Mouse (Mus musculus) hindbrain, embryonic 14.5 days (tissue): ENCODE measurements around the gene Btbd9. TPM values are rescaled to one million over a fixed set of nuclear protein-coding genes. Genes with fewer than 3 reads are reported as not detected.

Experiments
- ATAC-seq: fragments of 200-750 bp; cut with Nextera tagmentation; 2 replicates; pipeline ENCODE4 v1.8.0; 2017; ENCODE audit warnings: moderate number of reproducible peaks, mild to moderate bottlenecking, moderate TSS enrichment, moderate library complexity; ENCODE audit not compliant: low FRiP score
- DNase-seq: peaks from one replicate; pipeline ENCODE4 v3.0.0-alpha.2; 2015; ENCODE audit warnings: low spot score
- H3K27ac ChIP-seq: fragments of 300-500 bp; sonication (generic); 2 replicates; pipeline ENCODE4 v1.5.1; 2014; ENCODE audit warnings: mild to moderate bottlenecking, moderate library complexity
- H3K27me3 ChIP-seq: fragments of 300-500 bp; sonication (generic); 2 replicates; pipeline ENCODE4 v1.6.1; 2014; ENCODE audit warnings: mild to moderate bottlenecking, low read length, mixed read lengths; ENCODE audit not compliant: control insufficient read depth, insufficient read depth
- H3K36me3 ChIP-seq: fragments of 300-500 bp; sonication (generic); replicated peaks from 2 replicates; pipeline ENCODE4 v1.6.1; 2014; ENCODE audit not compliant: control insufficient read depth, insufficient read depth
- H3K4me1 ChIP-seq: fragments of 300-500 bp; sonication (generic); replicated peaks from 2 replicates; pipeline ENCODE4 v1.6.1; 2014; ENCODE audit warnings: antibody characterized with exemption, low read length, mixed read lengths; ENCODE audit not compliant: control insufficient read depth, insufficient read depth
- H3K4me2 ChIP-seq: fragments of 300-500 bp; sonication (generic); replicated peaks from 2 replicates; pipeline ENCODE4 v1.6.1; 2014; ENCODE audit warnings: mild to moderate bottlenecking, moderate library complexity
- H3K4me3 ChIP-seq: fragments of 300-500 bp; sonication (generic); replicated peaks from 2 replicates; pipeline ENCODE4 v1.5.1; 2014; ENCODE audit warnings: mild to moderate bottlenecking, low read length
- H3K9ac ChIP-seq: fragments of 300-500 bp; sonication (generic); 2 replicates; pipeline ENCODE4 v1.6.1; 2014
- H3K9me3 ChIP-seq: fragments of 300-500 bp; sonication (generic); 2 replicates; pipeline ENCODE4 v1.6.1; 2016; ENCODE audit warnings: low read length; ENCODE audit not compliant: control insufficient read depth
- WGBS: fragments of 180-500 bp; shearing (Covaris S2); extraction: QIAGEN DNeasy Blood & Tissue Kit; methylation state at CpG from one replicate; pipeline ENCODE4 v1.1.7; 2014; 5-methylcytosine and 5-hydroxymethylcytosine counted together
- polyA plus RNA-seq: library from polyadenylated mRNA; unstranded; fragments of >200 nt; fragmentation: Nextera tagmentation; extraction: Ambion mirVana; gene quantifications from 2 replicates; pipeline ENCODE4 v1.2.1, GENCODE M21; 2014

The Btbd9 gene
- polyA plus RNA-seq, 1 experiment from 2014 or later = 126 TPM

GRCm38 (mm10) chr17:30490086-30490485 is 86.2 kb downstream of the Btbd9 start:
- Histone ChIP-seq H3K4me3 (no peak overlapping the region), H3K9ac (no peak overlapping the region), H3K9me3 (no peaks in the 10 kb centered on the region), H3K4me1 (peaks cover 14% of the 10 kb centered on the region; the same call in 1 of the 2 replicates), H3K27me3 (no peaks in the 10 kb centered on the region), H3K27ac (no peak overlapping the region), H3K4me2 (no peak overlapping the region), H3K36me3 (no peaks in the 10 kb centered on the region)
- no peak for DNase-seq
- 86% methylated on average over 5 of the region's 5 CpGs for WGBS
- no peak for ATAC-seq

- H3K4me3 ChIP-seq = no peak overlapping the region
- no peak overlapping the region for H3K9ac ChIP-seq
- no peaks in the 10 kb centered on the region for H3K9me3 ChIP-seq
- no peak overlapping the region for H3K27ac ChIP-seq
- H3K4me1 ChIP-seq = peaks cover 14% of the 10 kb centered on the region; the same call in 1 of the 2 replicates
- no peaks in the 10 kb centered on the region for H3K27me3 ChIP-seq
- ATAC-seq = no peak
- WGBS = 20% methylated on average over 7 of the region's 7 CpGs
- no peak for DNase-seq
- H3K36me3 ChIP-seq = no peaks in the 10 kb centered on the region
- H3K4me2 ChIP-seq = no peak overlapping the region
Observed at GRCm38 (mm10) chr17:30489629-30490028, 86.7 kb downstream of the Btbd9 start.

- no peak overlapping the region for H3K4me3 ChIP-seq
- no peak overlapping the region for H3K27ac ChIP-seq
- ATAC-seq (no peak), DNase-seq (no peak)
- WGBS = 96% methylated on average over 5 of the region's 5 CpGs
- H3K27me3 ChIP-seq = no peaks in the 10 kb centered on the region
- H3K4me1 ChIP-seq = peaks cover 14% of the 10 kb centered on the region; the same call in 1 of the 2 replicates
- H3K9ac ChIP-seq = no peak overlapping the region
- no peaks in the 10 kb centered on the region for H3K9me3 ChIP-seq
- H3K4me2 ChIP-seq = no peak overlapping the region
- no peaks in the 10 kb centered on the region for H3K36me3 ChIP-seq
Observed at GRCm38 (mm10) chr17:30487695-30488094, 88.6 kb downstream of the Btbd9 start.

GRCm38 (mm10) chr17:30485067-30485854 is 91.0 kb downstream of the Btbd9 start:
- Histone ChIP-seq H3K4me3 (no peak overlapping the region), H3K27me3 (no peaks in the 10 kb centered on the region), H3K4me2 (no peak overlapping the region), H3K27ac (no peak overlapping the region), H3K9ac (no peak overlapping the region), H3K36me3 (no peaks in the 10 kb centered on the region), H3K4me1 (peaks cover 8% of the 10 kb centered on the region; the same call in 1 of the 2 replicates), H3K9me3 (no peaks in the 10 kb centered on the region)
- 85% methylated on average over 4 of the region's 4 CpGs for WGBS
- no peak for ATAC-seq
- no peak for DNase-seq

- DNase-seq (no peak), ATAC-seq (no peak)
- H3K4me2 ChIP-seq = no peak overlapping the region
- no peak overlapping the region for H3K27ac ChIP-seq
- peaks cover under 1% of the 10 kb centered on the region; the same call in 1 of the 2 replicates for H3K4me1 ChIP-seq
- H3K4me3 ChIP-seq = no peak overlapping the region
- 95% methylated on average over 1 of the region's 1 CpGs for whole genome bisulfite sequencing
- no peaks in the 10 kb centered on the region for H3K27me3 ChIP-seq
- H3K9ac ChIP-seq = no peak overlapping the region
- no peaks in the 10 kb centered on the region for H3K9me3 ChIP-seq
- H3K36me3 ChIP-seq = no peaks in the 10 kb centered on the region
Observed at GRCm38 (mm10) chr17:30484446-30485066, 91.7 kb downstream of the Btbd9 start.

GRCm38 (mm10) chr17:30481766-30482165 is 94.5 kb downstream of the Btbd9 start:
- Histone ChIP-seq H3K9ac (no peak overlapping the region), H3K9me3 (no peaks in the 10 kb centered on the region), H3K27me3 (no peaks in the 10 kb centered on the region), H3K4me3 (no peak overlapping the region), H3K27ac (no peak overlapping the region), H3K4me2 (no peak overlapping the region), H3K36me3 (no peaks in the 10 kb centered on the region), H3K4me1 (no peaks in the 10 kb centered on the region)
- WGBS = 92% methylated on average over 6 of the region's 6 CpGs
- ATAC-seq (no peak), DNase-seq (no peak)

- Histone ChIP-seq H3K4me2 (no peak overlapping the region), H3K27ac (no peak overlapping the region), H3K9ac (no peak overlapping the region), H3K36me3 (no peaks in the 10 kb centered on the region), H3K4me1 (no peaks in the 10 kb centered on the region), H3K9me3 (no peaks in the 10 kb centered on the region), H3K27me3 (no peaks in the 10 kb centered on the region), H3K4me3 (no peak overlapping the region)
- DNase-seq = no peak
- WGBS = 99% methylated on average over 10 of the region's 10 CpGs
- no peak for ATAC-seq
Observed at GRCm38 (mm10) chr17:30481341-30481740, 94.9 kb downstream of the Btbd9 start.

GRCm38 (mm10) chr17:30480381-30480780 is 95.9 kb downstream of the Btbd9 start:
- no peaks in the 10 kb centered on the region for H3K27me3 ChIP-seq
- WGBS = 91% methylated on average over 8 of the region's 8 CpGs
- H3K9ac ChIP-seq = no peak overlapping the region
- H3K9me3 ChIP-seq = no peaks in the 10 kb centered on the region
- no peaks in the 10 kb centered on the region for H3K4me1 ChIP-seq
- DNase-seq = no peak
- H3K4me2 ChIP-seq = no peak overlapping the region
- no peak for ATAC-seq
- no peak overlapping the region for H3K27ac ChIP-seq
- H3K36me3 ChIP-seq = no peaks in the 10 kb centered on the region
- H3K4me3 ChIP-seq = no peak overlapping the region

- Histone ChIP-seq H3K9me3 (no peaks in the 10 kb centered on the region), H3K4me3 (no peak overlapping the region), H3K36me3 (no peaks in the 10 kb centered on the region), H3K9ac (no peak overlapping the region), H3K4me1 (no peaks in the 10 kb centered on the region), H3K27ac (no peak overlapping the region), H3K27me3 (no peaks in the 10 kb centered on the region), H3K4me2 (no peak overlapping the region)
- ATAC-seq = no peak
- DNase-seq = no peak
- 64% methylated on average over 9 of the region's 9 CpGs for WGBS
Observed at GRCm38 (mm10) chr17:30478181-30478580, 98.1 kb downstream of the Btbd9 start.
